Mouse (Mus musculus) adipose tissue, adult 10 weeks (tissue): ENCODE results near the gene Ift172. TPM values are rescaled to one million over a fixed set of nuclear protein-coding genes. Genes with fewer than 3 reads are reported as not detected.

Source experiments
- polyA plus RNA-seq: library from polyadenylated mRNA; stranded (reverse); fragments of 350-450 nt; fragmentation: Illumina TruSeq; extraction: RNeasy Lipid Tissue Mini Kit (QIAGEN cat#74804); gene quantifications from one replicate; pipeline ENCODE4 v1.2.3, GENCODE M21; 2014; ENCODE audit warnings: low read depth, low replicate concordance

Ift172 gene
- 45.4 TPM for polyA plus RNA-seq

GRCm38 (mm10) chr5:31290521-31291360, at the start of gene Ift172:
TSS of gene Ift172 (minus strand) at chr5:31291116.

GRCm38 (mm10) chr5:31297047-31297757, 6.3 kb upstream of the Ift172 start, which contains the start of gene Gckr:
TSS of gene Gckr (plus strand) at chr5:31297443.

GRCm38 (mm10) chr5:31295606-31296141, 4.8 kb upstream of the Ift172 start, which contains the start of gene Fndc4:
TSS of gene Fndc4 (minus strand) at chr5:31296080.

GRCm38 (mm10) chr5:31251541-31252101, 39.3 kb downstream of the Ift172 start, which contains the start of gene Krtcap3:
TSS of gene Krtcap3 (plus strand) at chr5:31251691.

GRCm38 (mm10) chr5:31240637-31241521, 50.0 kb downstream of the Ift172 start, which contains the start of the genes Nrbp1 and Gm9970:
TSS of gene Nrbp1 (plus strand) at chr5:31240864.
TSS of gene Gm9970 (minus strand) at chr5:31241232.

GRCm38 (mm10) chr5:31220448-31221303, 70.2 kb downstream of the Ift172 start, which contains the start of gene Ppm1g:
TSS of gene Ppm1g (minus strand) at chr5:31220687.

Other genes starting within 250 kb of the Ift172 start
- gene Atraid, start 242.8 kb downstream of the Ift172 start, polyA plus RNA-seq = 188 TPM
- gene Slc5a6, start 242.2 kb downstream of the Ift172 start, polyA plus RNA-seq = 17.8 TPM
- 109 TPM for gene Cad, start 236.3 kb downstream of the Ift172 start, polyA plus RNA-seq
- gene Dnajc5g, start 184.8 kb downstream of the Ift172 start, polyA plus RNA-seq = 2.3 TPM
- 8.9 TPM for gene Slc30a3, start 182.9 kb downstream of the Ift172 start, polyA plus RNA-seq
- gene Trim54, start 174.4 kb downstream of the Ift172 start, polyA plus RNA-seq = not detected
- gene Ucn, start 152.3 kb downstream of the Ift172 start, polyA plus RNA-seq = not detected
- 65.2 TPM for gene Mpv17, start 136.9 kb downstream of the Ift172 start, polyA plus RNA-seq
- gene Gm29609, start 111.2 kb downstream of the Ift172 start, polyA plus RNA-seq = 2.0 TPM
- 56.6 TPM for gene Gtf3c2, start 111.0 kb downstream of the Ift172 start, polyA plus RNA-seq
- 78.8 TPM for gene Snx17, start 97.9 kb downstream of the Ift172 start, polyA plus RNA-seq
- gene Eif2b4, start 97.7 kb downstream of the Ift172 start, polyA plus RNA-seq = 34.0 TPM
- gene Zfp513, start 88.8 kb downstream of the Ift172 start, polyA plus RNA-seq = 17.7 TPM
- gene Ppm1g, start 70.4 kb downstream of the Ift172 start, polyA plus RNA-seq = 74.3 TPM
- 83.1 TPM for gene Nrbp1, start 50.3 kb downstream of the Ift172 start, polyA plus RNA-seq
- not detected for gene Gm9970, start 49.9 kb downstream of the Ift172 start, polyA plus RNA-seq
- gene Krtcap3, start 39.4 kb downstream of the Ift172 start, polyA plus RNA-seq = 18.2 TPM
- gene Fndc4, start 5.0 kb upstream of the Ift172 start, polyA plus RNA-seq = 6.8 TPM
- gene Gckr, start 6.3 kb upstream of the Ift172 start, polyA plus RNA-seq = 0.50 TPM
- gene Zfp512, start 161.3 kb upstream of the Ift172 start, polyA plus RNA-seq = 22.9 TPM
- gene 4930548H24Rik, start 194.6 kb upstream of the Ift172 start, polyA plus RNA-seq = not detected
- gene Gpn1, start 203.6 kb upstream of the Ift172 start, polyA plus RNA-seq = 17.8 TPM
- 17.8 TPM for gene Slc4a1ap, start 235.9 kb upstream of the Ift172 start, polyA plus RNA-seq
- 14.0 TPM for gene Supt7l, start 236.7 kb upstream of the Ift172 start, polyA plus RNA-seq